Mouse (Mus musculus) kidney, adult 2 months (tissue): ENCODE results near the gene Hhat.

Source experiments
- CTCF ChIP-seq: fragments of 200-500 bp; conservative IDR thresholded peaks from 2 replicates; pipeline ENCODE4 v1.5.1; 2011; ENCODE audit warnings: low read depth, mild to moderate bottlenecking, control low read depth, low read length, moderate library complexity, mixed read lengths; ENCODE audit not compliant: insufficient read depth, insufficient read length
- POLR2A ChIP-seq: fragments of 200-500 bp; IDR thresholded peaks from one replicate; pipeline ENCODE4 v1.6.1; 2011; ENCODE audit warnings: low read depth, low read length, control low read depth

DNA sequence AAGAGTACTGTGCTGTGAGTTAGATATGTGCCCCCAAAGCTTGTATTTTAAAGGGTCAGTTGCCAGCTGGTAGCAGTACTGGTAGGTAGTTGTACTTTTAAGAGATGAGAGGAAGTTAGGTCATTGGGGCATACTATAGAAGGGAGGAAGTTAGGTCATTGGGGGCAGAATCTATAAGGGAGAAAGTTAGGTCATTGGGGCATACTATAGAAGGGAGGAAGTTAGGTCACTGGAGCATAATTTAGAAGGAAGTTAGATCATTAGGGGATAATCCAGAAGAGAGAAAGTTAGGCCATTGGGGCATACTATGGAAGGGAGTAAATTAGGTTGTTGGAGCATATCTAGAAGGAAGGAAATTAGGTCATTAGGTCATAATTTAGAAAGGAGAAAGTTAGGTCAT, 71.9 kb downstream of the Hhat start:
- TF ChIP-seq CTCF (no peak), POLR2A (no peak)
